Mouse (Mus musculus): ENCODE results near the gene Trpc4. TPM values are rescaled to one million over a fixed set of nuclear protein-coding genes. Genes with fewer than 3 reads are reported as not detected.

Gene Trpc4
- 0.11 and 0.12 TPM in 2 replicates for polyA plus RNA-seq (2012; rRNA removed)

DNA sequence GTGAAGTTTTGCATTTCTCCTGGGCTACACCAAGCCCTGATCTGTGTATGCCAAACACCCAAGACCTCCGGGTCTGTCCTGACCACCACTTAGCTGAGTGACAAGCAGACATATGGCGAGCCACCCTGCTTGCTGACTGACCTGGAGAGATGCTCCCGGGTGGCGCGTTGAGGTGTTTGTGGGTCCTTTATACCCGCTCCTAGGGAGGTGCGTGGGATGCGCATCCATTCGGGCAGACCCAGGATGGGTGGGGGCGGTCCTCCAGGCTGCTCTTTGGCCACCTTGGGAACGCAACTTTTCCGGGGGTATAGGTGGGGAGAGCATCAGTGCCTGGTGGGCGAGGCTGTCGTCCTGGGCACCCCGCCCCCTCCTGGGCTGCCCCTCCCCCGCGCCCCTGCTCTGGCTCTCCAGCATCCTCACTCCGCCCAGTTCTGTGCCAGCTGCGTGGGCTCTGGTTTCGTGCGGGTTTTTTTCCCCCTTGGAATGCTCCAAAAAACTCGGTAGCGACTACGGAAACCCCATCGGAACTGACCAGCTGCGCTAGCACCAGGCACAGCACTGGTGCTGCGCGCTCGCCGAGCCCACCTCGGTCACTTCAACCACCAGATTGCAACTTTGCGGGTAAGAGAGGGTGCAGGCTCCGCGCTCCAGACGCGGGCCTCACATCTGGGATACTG is at the start of gene Trpc4:
Gene Trpc4, plus strand, starts transcription at position 397 of the 677 bp plus-strand sequence.

GRCm38 (mm10) chr3:54360897-54361296 is 205.1 kb downstream of the Trpc4 start, which contains the start of gene Postn:
TSS of gene Postn (plus strand) at chr3:54361109.

Other genes with a start within 250 kb of the Trpc4 start
- 6.2 and 12.4 TPM in 2 replicates for gene Postn, start 205.1 kb downstream of the Trpc4 start, polyA plus RNA-seq (2012; rRNA removed)